Mouse (Mus musculus): ENCODE results near the gene Csmd2. TPM values are rescaled to one million over a fixed set of nuclear protein-coding genes. Genes with fewer than 3 reads are reported as not detected.

Gene Csmd2
- polyA plus RNA-seq, 2 experiments: 0.22 to 0.33 TPM

GRCm38 (mm10) chr4:128241854-128242356 lies 254.2 kb downstream of the Csmd2 start:
- Histone ChIP-seq H3K36me3 (ENCODE audit: control insufficient read depth, insufficient read depth, low read length) (no peaks in the 10 kb centered on the region), H3K9ac (ENCODE audit: low read depth, low read length, severe bottlenecking) (no peak overlapping the region), H3K27me3 (ENCODE audit: control insufficient read depth, insufficient read depth, low read length) (no peaks in the 10 kb centered on the region), H3K4me3 (replicated peaks; ENCODE audit: low read length) (no peak overlapping the region), H3K4me1 (ENCODE audit: control insufficient read depth, insufficient read depth, low read length) (no peaks in the 10 kb centered on the region), H3K9me3 (ENCODE audit: control insufficient read depth, low read length) (no peaks in the 10 kb centered on the region), H3K27ac (replicated peaks; ENCODE audit: low read depth, low read length) (no peak overlapping the region), H3K4me2 (replicated peaks; ENCODE audit: low read depth, low read length, severe bottlenecking) (no peak overlapping the region)
- DNase-seq (ENCODE audit: low spot score): no peak
- no peak for TF ChIP-seq POLR2A (IDR thresholded peaks at IDR 0.05; ENCODE audit: borderline replicate concordance, extremely low read depth, insufficient read depth, insufficient read length)
- 83% methylated on average over 2 of the region's 2 CpGs for WGBS
- ATAC-seq (ENCODE audit: low FRiP score, low read depth): no peak

- DNase-seq (ENCODE audit: low spot score) (peak; percentile 71), ATAC-seq (ENCODE audit: low FRiP score, low read depth) (no peak)
- no peaks in the 10 kb centered on the region for H3K27me3 ChIP-seq (ENCODE audit: control insufficient read depth, insufficient read depth, low read length)
- H3K9me3 ChIP-seq (ENCODE audit: control insufficient read depth, low read length): no peaks in the 10 kb centered on the region
- no peak overlapping the region for H3K27ac ChIP-seq (replicated peaks; ENCODE audit: low read depth, low read length)
- H3K9ac ChIP-seq (ENCODE audit: low read depth, low read length, severe bottlenecking): no peak overlapping the region
- no peak overlapping the region for H3K4me3 ChIP-seq (replicated peaks; ENCODE audit: low read length)
- no peak overlapping the region for H3K4me2 ChIP-seq (replicated peaks; ENCODE audit: low read depth, low read length, severe bottlenecking)
- H3K4me1 ChIP-seq (ENCODE audit: control insufficient read depth, insufficient read depth, low read length): no peaks in the 10 kb centered on the region
- no peaks in the 10 kb centered on the region for H3K36me3 ChIP-seq (ENCODE audit: control insufficient read depth, insufficient read depth, low read length)
- 28% methylated on average over 2 of the region's 2 CpGs for WGBS
- TF ChIP-seq POLR2A (IDR thresholded peaks at IDR 0.05; ENCODE audit: borderline replicate concordance, extremely low read depth, insufficient read depth, insufficient read length): no peak
These were observed 257.5 kb downstream of the Csmd2 start for GRCm38 (mm10) chr4:128245201-128245600.

- 11% methylated on average over 5 of the region's 5 CpGs for WGBS
- no peak overlapping the region for H3K9ac ChIP-seq (ENCODE audit: low read depth, low read length, severe bottlenecking)
- no peak for ATAC-seq (ENCODE audit: low FRiP score, low read depth)
- H3K9me3 ChIP-seq (ENCODE audit: control insufficient read depth, low read length): no peaks in the 10 kb centered on the region
- DNase-seq (ENCODE audit: low spot score): peak; percentile 64
- no peak overlapping the region for H3K27ac ChIP-seq (replicated peaks; ENCODE audit: low read depth, low read length)
- H3K4me3 ChIP-seq (replicated peaks; ENCODE audit: low read length): no peak overlapping the region
- H3K36me3 ChIP-seq (ENCODE audit: control insufficient read depth, insufficient read depth, low read length): no peaks in the 10 kb centered on the region
- H3K4me1 ChIP-seq (ENCODE audit: control insufficient read depth, insufficient read depth, low read length): no peaks in the 10 kb centered on the region
- no peak overlapping the region for H3K4me2 ChIP-seq (replicated peaks; ENCODE audit: low read depth, low read length, severe bottlenecking)
- no peak for TF ChIP-seq POLR2A (IDR thresholded peaks at IDR 0.05; ENCODE audit: borderline replicate concordance, extremely low read depth, insufficient read depth, insufficient read length)
- no peaks in the 10 kb centered on the region for H3K27me3 ChIP-seq (ENCODE audit: control insufficient read depth, insufficient read depth, low read length)
These were observed 261.0 kb downstream of the Csmd2 start for GRCm38 (mm10) chr4:128248676-128249075.

- no peaks in the 10 kb centered on the region for H3K9me3 ChIP-seq (ENCODE audit: control insufficient read depth, low read length)
- H3K36me3 ChIP-seq (ENCODE audit: control insufficient read depth, insufficient read depth, low read length): no peaks in the 10 kb centered on the region
- WGBS: 87% methylated on average over 4 of the region's 5 CpGs
- no peak overlapping the region for H3K4me2 ChIP-seq (replicated peaks; ENCODE audit: low read depth, low read length, severe bottlenecking)
- ATAC-seq (ENCODE audit: low FRiP score, low read depth): no peak
- no peak overlapping the region for H3K4me3 ChIP-seq (replicated peaks; ENCODE audit: low read length)
- no peaks in the 10 kb centered on the region for H3K4me1 ChIP-seq (ENCODE audit: control insufficient read depth, insufficient read depth, low read length)
- no peak for DNase-seq (ENCODE audit: low spot score)
- H3K27ac ChIP-seq (replicated peaks; ENCODE audit: low read depth, low read length): no peak overlapping the region
- TF ChIP-seq POLR2A (IDR thresholded peaks at IDR 0.05; ENCODE audit: borderline replicate concordance, extremely low read depth, insufficient read depth, insufficient read length): no peak
- no peak overlapping the region for H3K9ac ChIP-seq (ENCODE audit: low read depth, low read length, severe bottlenecking)
- H3K27me3 ChIP-seq (ENCODE audit: control insufficient read depth, insufficient read depth, low read length): no peaks in the 10 kb centered on the region
These were observed 271.6 kb downstream of the Csmd2 start for GRCm38 (mm10) chr4:128259211-128259610.

DNA sequence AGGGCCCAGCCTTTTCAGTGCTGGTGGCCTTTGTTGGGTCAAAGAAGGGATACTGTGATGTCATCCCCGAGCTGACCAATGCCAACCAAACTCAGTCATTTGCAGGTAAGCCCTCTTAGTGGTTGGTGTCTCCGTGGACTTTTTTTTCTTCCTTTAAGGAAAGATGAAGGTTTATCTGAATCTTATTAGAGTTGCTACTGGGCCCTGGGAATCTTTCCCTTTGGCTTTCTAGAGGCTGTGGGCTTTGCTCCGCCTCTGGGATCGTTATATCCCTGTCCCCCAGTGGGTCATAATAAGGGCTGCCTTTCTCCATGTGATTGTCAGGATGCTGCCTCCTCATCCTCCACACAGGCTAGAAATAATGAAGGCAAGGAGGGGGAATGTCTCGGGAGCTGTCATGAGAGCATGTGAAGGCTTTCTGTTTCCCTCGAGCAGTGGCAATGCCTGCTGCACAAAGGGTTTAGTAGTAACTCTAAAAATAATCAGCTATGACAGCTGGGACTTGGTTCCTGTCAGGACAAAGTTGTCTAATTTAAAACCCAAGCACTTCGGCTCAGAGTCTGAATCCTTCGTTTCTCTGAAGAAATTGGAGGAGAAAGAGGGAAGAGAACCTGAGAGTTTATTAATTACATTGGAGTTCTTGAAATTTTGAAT lies 273.4 kb downstream of the Csmd2 start, which contains the start of gene Hmgb4:
TSS of gene Hmgb4 (minus strand) at position 51 of the 654 bp plus-strand sequence.
- ATAC-seq (ENCODE audit: low FRiP score, low read depth): no peak

More for the DNA sequence above, 273.4 kb downstream of the Csmd2 start, which contains the start of gene Hmgb4:
- Histone ChIP-seq H3K9ac (ENCODE audit: low read depth, low read length, severe bottlenecking) (no peak within 1 kb of the TSS), H3K4me2 (replicated peaks; ENCODE audit: low read depth, low read length, severe bottlenecking) (no peak within 1 kb of the TSS), H3K4me3 (replicated peaks; ENCODE audit: low read length) (no peak within 1 kb of the TSS), H3K27ac (replicated peaks; ENCODE audit: low read depth, low read length) (no peak within 1 kb of the TSS), H3K36me3 (ENCODE audit: control insufficient read depth, insufficient read depth, low read length) (no peaks in the 10 kb centered on the region), H3K27me3 (ENCODE audit: control insufficient read depth, insufficient read depth, low read length) (no peaks in the 10 kb centered on the region), H3K4me1 (ENCODE audit: control insufficient read depth, insufficient read depth, low read length) (no peaks in the 10 kb centered on the region), H3K9me3 (ENCODE audit: control insufficient read depth, low read length) (no peaks in the 10 kb centered on the region)
- DNase-seq (ENCODE audit: low spot score): no peak
- 72% methylated on average over 8 of the region's 8 CpGs for WGBS
- TF ChIP-seq POLR2A (IDR thresholded peaks at IDR 0.05; ENCODE audit: borderline replicate concordance, extremely low read depth, insufficient read depth, insufficient read length): no peak

All from limb, embryonic 14.5 days (tissue).